Mouse (Mus musculus): Measurements from ENCODE around the gene Ucma. TPM values are rescaled to one million over a fixed set of nuclear protein-coding genes. Genes with fewer than 3 reads are reported as not detected.

The Ucma gene
- polyA plus RNA-seq, 1 experiment from 2014 or later = 0.33 TPM

DNA sequence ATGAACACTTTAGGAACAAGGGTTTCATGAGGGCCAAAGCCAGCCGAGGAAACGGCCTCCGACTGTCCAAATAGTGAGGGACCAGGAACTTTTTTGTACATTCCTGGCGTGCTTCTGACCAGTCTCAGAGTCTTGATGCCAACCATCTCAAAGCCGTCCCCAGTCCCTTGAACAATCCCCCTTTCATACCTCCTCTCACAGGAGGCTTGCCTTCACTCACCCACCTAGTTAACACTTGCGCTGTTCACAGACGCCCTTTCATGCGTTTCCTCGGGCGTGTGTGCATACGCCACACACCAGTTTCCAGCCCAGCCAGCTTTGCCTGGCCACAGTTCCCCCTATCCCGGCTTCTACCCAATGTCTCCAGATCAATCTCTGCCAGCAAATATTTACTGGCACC lies 17.9 kb upstream of the Ucma start:
- Histone ChIP-seq H3K36me3 (ENCODE audit: control insufficient read depth, insufficient read depth, low read length) (no peaks in the 10 kb centered on the region), H3K4me1 (ENCODE audit: control insufficient read depth, insufficient read depth, low read length) (no peaks in the 10 kb centered on the region), H3K9ac (ENCODE audit: low read depth, low read length) (no peak overlapping the region), H3K27ac (ENCODE audit: low read length) (no peak overlapping the region), H3K27me3 (ENCODE audit: control insufficient read depth, insufficient read depth, low read depth, low read length) (no peaks in the 10 kb centered on the region), H3K4me2 (ENCODE audit: low read length) (no peak overlapping the region), H3K9me3 (replicated peaks; ENCODE audit: control insufficient read depth, low read length, poor library complexity, severe bottlenecking) (no peaks in the 10 kb centered on the region), H3K4me3 (ENCODE audit: low read depth, low read length) (no peak overlapping the region)
- no peak for ATAC-seq
- WGBS = 92% methylated on average over 12 of the region's 12 CpGs

GRCm38 (mm10) chr2:4967806-4968205 lies 8.1 kb upstream of the Ucma start:
- WGBS = 89% methylated on average over 2 of the region's 2 CpGs
- Histone ChIP-seq H3K4me3 (ENCODE audit: low read depth, low read length) (no peak overlapping the region), H3K4me2 (ENCODE audit: low read length) (no peak overlapping the region), H3K27ac (ENCODE audit: low read length) (no peak overlapping the region), H3K4me1 (ENCODE audit: control insufficient read depth, insufficient read depth, low read length) (no peaks in the 10 kb centered on the region), H3K9ac (ENCODE audit: low read depth, low read length) (no peak overlapping the region), H3K27me3 (ENCODE audit: control insufficient read depth, insufficient read depth, low read depth, low read length) (no peaks in the 10 kb centered on the region), H3K9me3 (replicated peaks; ENCODE audit: control insufficient read depth, low read length, poor library complexity, severe bottlenecking) (no peaks in the 10 kb centered on the region), H3K36me3 (ENCODE audit: control insufficient read depth, insufficient read depth, low read length) (no peaks in the 10 kb centered on the region)
- ATAC-seq = no peak

DNA sequence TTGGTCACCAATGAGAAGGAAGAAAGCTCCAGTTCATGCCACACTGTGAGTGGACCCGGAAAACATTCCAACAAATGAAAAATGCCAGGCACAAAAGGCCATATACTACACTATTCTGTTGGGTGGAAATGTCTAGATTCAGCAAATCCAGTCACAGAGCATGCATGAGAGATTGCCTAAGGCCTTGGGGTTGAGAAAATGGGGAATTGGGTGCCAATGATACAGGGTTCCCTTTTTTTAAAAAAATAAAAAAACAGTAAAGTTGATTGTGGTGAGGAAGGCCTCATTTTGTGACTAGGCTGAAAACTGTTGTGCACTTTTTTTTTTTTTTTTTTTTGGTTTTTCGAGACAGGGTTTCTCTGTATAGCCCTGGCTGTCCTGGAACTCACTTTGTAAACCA lies 6.8 kb upstream of the Ucma start:
- no peak overlapping the region for H3K4me2 ChIP-seq (ENCODE audit: low read length)
- ATAC-seq = no peak
- no peak overlapping the region for H3K4me3 ChIP-seq (ENCODE audit: low read depth, low read length)
- H3K27ac ChIP-seq (ENCODE audit: low read length) = no peak overlapping the region
- H3K4me1 ChIP-seq (ENCODE audit: control insufficient read depth, insufficient read depth, low read length) = no peaks in the 10 kb centered on the region
- H3K36me3 ChIP-seq (ENCODE audit: control insufficient read depth, insufficient read depth, low read length) = no peaks in the 10 kb centered on the region
- WGBS = 95% methylated on average over 1 of the region's 2 CpGs
- H3K27me3 ChIP-seq (ENCODE audit: control insufficient read depth, insufficient read depth, low read depth, low read length) = no peaks in the 10 kb centered on the region
- H3K9ac ChIP-seq (ENCODE audit: low read depth, low read length) = no peak overlapping the region
- H3K9me3 ChIP-seq (replicated peaks; ENCODE audit: control insufficient read depth, low read length, poor library complexity, severe bottlenecking) = no peaks in the 10 kb centered on the region

DNA sequence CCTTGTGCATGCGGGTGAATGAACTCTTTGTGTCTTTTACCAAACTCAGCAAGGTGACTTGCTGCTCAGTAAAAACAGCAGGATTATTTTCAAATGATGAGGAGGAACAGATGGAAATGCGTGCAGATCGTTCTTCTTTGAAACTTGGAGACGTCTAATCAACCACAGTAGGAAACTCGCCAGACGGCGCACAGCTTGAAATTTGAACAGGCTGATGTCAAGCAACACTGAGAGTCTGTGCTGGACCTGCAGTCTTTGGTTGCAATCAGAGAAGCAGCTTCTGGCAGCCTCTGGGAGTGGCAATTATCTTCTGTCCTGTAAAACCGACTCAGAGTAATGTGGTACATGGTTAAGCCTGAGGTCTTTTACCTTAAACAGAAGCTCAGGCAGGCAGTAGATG lies 2.2 kb downstream of the Ucma start:
- Histone ChIP-seq H3K36me3 (ENCODE audit: control insufficient read depth, insufficient read depth, low read length) (no peaks in the 10 kb centered on the region), H3K4me1 (ENCODE audit: control insufficient read depth, insufficient read depth, low read length) (no peaks in the 10 kb centered on the region), H3K4me3 (ENCODE audit: low read depth, low read length) (no peak overlapping the region), H3K27me3 (ENCODE audit: control insufficient read depth, insufficient read depth, low read depth, low read length) (no peaks in the 10 kb centered on the region), H3K9ac (ENCODE audit: low read depth, low read length) (no peak overlapping the region), H3K4me2 (ENCODE audit: low read length) (no peak overlapping the region), H3K9me3 (replicated peaks; ENCODE audit: control insufficient read depth, low read length, poor library complexity, severe bottlenecking) (no peaks in the 10 kb centered on the region), H3K27ac (ENCODE audit: low read length) (no peak overlapping the region)
- WGBS = 29% methylated on average over 8 of the region's 8 CpGs
- ATAC-seq = no peak

- ATAC-seq = no peak
- H3K36me3 ChIP-seq (ENCODE audit: control insufficient read depth, insufficient read depth, low read length) = no peaks in the 10 kb centered on the region
- H3K4me3 ChIP-seq (ENCODE audit: low read depth, low read length) = no peak overlapping the region
- H3K27ac ChIP-seq (ENCODE audit: low read length) = no peak overlapping the region
- no peaks in the 10 kb centered on the region for H3K27me3 ChIP-seq (ENCODE audit: control insufficient read depth, insufficient read depth, low read depth, low read length)
- no peaks in the 10 kb centered on the region for H3K9me3 ChIP-seq (replicated peaks; ENCODE audit: control insufficient read depth, low read length, poor library complexity, severe bottlenecking)
- no peak overlapping the region for H3K4me2 ChIP-seq (ENCODE audit: low read length)
- WGBS = 21% methylated on average over 5 of the region's 5 CpGs
- no peaks in the 10 kb centered on the region for H3K4me1 ChIP-seq (ENCODE audit: control insufficient read depth, insufficient read depth, low read length)
- H3K9ac ChIP-seq (ENCODE audit: low read depth, low read length) = no peak overlapping the region
Measured at GRCm38 (mm10) chr2:4983987-4984386, 8.1 kb downstream of the Ucma start.

GRCm38 (mm10) chr2:4985000-4985399 lies 9.1 kb downstream of the Ucma start:
- no peak overlapping the region for H3K9ac ChIP-seq (ENCODE audit: low read depth, low read length)
- H3K27me3 ChIP-seq (ENCODE audit: control insufficient read depth, insufficient read depth, low read depth, low read length) = no peaks in the 10 kb centered on the region
- no peak overlapping the region for H3K4me2 ChIP-seq (ENCODE audit: low read length)
- no peak overlapping the region for H3K4me3 ChIP-seq (ENCODE audit: low read depth, low read length)
- no peak overlapping the region for H3K27ac ChIP-seq (ENCODE audit: low read length)
- no peak for ATAC-seq
- H3K4me1 ChIP-seq (ENCODE audit: control insufficient read depth, insufficient read depth, low read length) = no peaks in the 10 kb centered on the region
- 81% methylated on average over 6 of the region's 6 CpGs for WGBS
- no peaks in the 10 kb centered on the region for H3K36me3 ChIP-seq (ENCODE audit: control insufficient read depth, insufficient read depth, low read length)
- H3K9me3 ChIP-seq (replicated peaks; ENCODE audit: control insufficient read depth, low read length, poor library complexity, severe bottlenecking) = no peaks in the 10 kb centered on the region

GRCm38 (mm10) chr2:4986798-4987197 lies 10.9 kb downstream of the Ucma start:
- 96% methylated on average over 4 of the region's 4 CpGs for WGBS
- H3K4me2 ChIP-seq (ENCODE audit: low read length) = no peak overlapping the region

GRCm38 (mm10) chr2:4987388-4988180 lies 11.7 kb downstream of the Ucma start:
- no peak for ATAC-seq
- Histone ChIP-seq H3K9me3 (replicated peaks; ENCODE audit: control insufficient read depth, low read length, poor library complexity, severe bottlenecking) (no peaks in the 10 kb centered on the region), H3K4me2 (ENCODE audit: low read length) (no peak overlapping the region), H3K27me3 (ENCODE audit: control insufficient read depth, insufficient read depth, low read depth, low read length) (no peaks in the 10 kb centered on the region), H3K4me3 (ENCODE audit: low read depth, low read length) (no peak overlapping the region), H3K4me1 (ENCODE audit: control insufficient read depth, insufficient read depth, low read length) (no peaks in the 10 kb centered on the region), H3K27ac (ENCODE audit: low read length) (no peak overlapping the region), H3K36me3 (ENCODE audit: control insufficient read depth, insufficient read depth, low read length) (no peaks in the 10 kb centered on the region), H3K9ac (ENCODE audit: low read depth, low read length) (no peak overlapping the region)
- WGBS = 83% methylated on average over 8 of the region's 8 CpGs

More at GRCm38 (mm10) chr2:4986798-4987197, 10.9 kb downstream of the Ucma start:
- H3K36me3 ChIP-seq (ENCODE audit: control insufficient read depth, insufficient read depth, low read length) = no peaks in the 10 kb centered on the region
- no peaks in the 10 kb centered on the region for H3K9me3 ChIP-seq (replicated peaks; ENCODE audit: control insufficient read depth, low read length, poor library complexity, severe bottlenecking)
- H3K4me3 ChIP-seq (ENCODE audit: low read depth, low read length) = no peak overlapping the region
- no peaks in the 10 kb centered on the region for H3K4me1 ChIP-seq (ENCODE audit: control insufficient read depth, insufficient read depth, low read length)
- no peak overlapping the region for H3K27ac ChIP-seq (ENCODE audit: low read length)
- H3K9ac ChIP-seq (ENCODE audit: low read depth, low read length) = no peak overlapping the region
- ATAC-seq = no peak
- H3K27me3 ChIP-seq (ENCODE audit: control insufficient read depth, insufficient read depth, low read depth, low read length) = no peaks in the 10 kb centered on the region

DNA sequence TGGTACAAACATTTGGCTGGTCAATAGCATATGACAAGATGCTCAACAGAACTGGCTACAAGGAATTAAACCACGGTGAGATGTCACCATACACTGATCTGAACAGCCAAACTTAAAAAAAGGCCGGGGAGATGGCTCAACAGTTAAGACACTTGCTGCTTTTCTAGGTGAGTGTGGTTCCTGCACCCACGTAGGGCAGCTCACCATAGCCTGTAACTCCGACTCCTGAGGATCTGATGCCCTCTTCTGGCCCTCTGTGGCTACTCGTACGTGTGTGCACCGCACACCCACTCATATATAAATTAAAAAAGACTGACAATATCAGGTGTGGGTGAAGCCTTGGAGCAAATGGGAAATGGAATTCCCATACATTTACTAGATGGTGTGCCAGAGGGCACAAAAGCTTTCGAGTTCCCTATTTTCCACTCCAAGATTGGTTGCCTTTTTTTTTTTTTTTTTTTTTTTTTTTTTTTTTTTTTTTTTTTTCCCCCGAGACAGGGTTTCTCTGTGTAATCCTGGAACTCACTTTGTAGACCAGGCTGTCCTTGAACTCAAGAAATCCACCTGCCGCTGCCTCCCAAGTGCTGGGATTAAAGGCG lies 13.0 kb downstream of the Ucma start:
- no peak overlapping the region for H3K27ac ChIP-seq (ENCODE audit: low read length)
- no peaks in the 10 kb centered on the region for H3K27me3 ChIP-seq (ENCODE audit: control insufficient read depth, insufficient read depth, low read depth, low read length)
- 76% methylated on average over 11 of the region's 11 CpGs for WGBS
- no peaks in the 10 kb centered on the region for H3K9me3 ChIP-seq (replicated peaks; ENCODE audit: control insufficient read depth, low read length, poor library complexity, severe bottlenecking)
- no peak overlapping the region for H3K4me2 ChIP-seq (ENCODE audit: low read length)
- H3K36me3 ChIP-seq (ENCODE audit: control insufficient read depth, insufficient read depth, low read length) = no peaks in the 10 kb centered on the region
- no peaks in the 10 kb centered on the region for H3K4me1 ChIP-seq (ENCODE audit: control insufficient read depth, insufficient read depth, low read length)
- no peak overlapping the region for H3K9ac ChIP-seq (ENCODE audit: low read depth, low read length)
- no peak overlapping the region for H3K4me3 ChIP-seq (ENCODE audit: low read depth, low read length)
- no peak for ATAC-seq

All from midbrain, embryonic 16.5 days (tissue).